Mouse (Mus musculus) limb, embryonic 11.5 days (tissue): ENCODE measurements around the gene Smim6. TPM values are rescaled to one million over a fixed set of nuclear protein-coding genes. Genes with fewer than 3 reads are reported as not detected.

Source experiments
- ATAC-seq: fragments of 200-750 bp; cut with Nextera tagmentation; 2 replicates; pipeline ENCODE4 v1.8.0; 2017; ENCODE audit warnings: low read depth; ENCODE audit not compliant: insufficient number of reproducible peaks, low FRiP score, low TSS enrichment
- DNase-seq: peaks from one replicate; pipeline ENCODE4 v3.0.0-alpha.2; 2015; ENCODE audit warnings: low spot score
- H3K27ac ChIP-seq: fragments of 300-500 bp; sonication (generic); replicated peaks from 2 replicates; pipeline ENCODE4 v1.5.1; 2014; ENCODE audit warnings: low read depth, mild to moderate bottlenecking, low read length
- H3K27me3 ChIP-seq: fragments of 300-500 bp; sonication (generic); 2 replicates; pipeline ENCODE4 v1.6.1; 2014; ENCODE audit warnings: mild to moderate bottlenecking, low read length, mixed read lengths; ENCODE audit not compliant: control insufficient read depth, insufficient read depth
- H3K36me3 ChIP-seq: fragments of 300-500 bp; sonication (generic); 2 replicates; pipeline ENCODE4 v1.6.1; 2014; ENCODE audit warnings: mild to moderate bottlenecking, low read length, moderate library complexity, mixed read lengths; ENCODE audit not compliant: control insufficient read depth, insufficient read depth
- H3K4me1 ChIP-seq: fragments of 300-500 bp; sonication (generic); 2 replicates; pipeline ENCODE4 v1.6.1; 2014; ENCODE audit warnings: low read length, mixed read lengths; ENCODE audit not compliant: control insufficient read depth, insufficient read depth
- H3K4me2 ChIP-seq: fragments of 300-500 bp; sonication (generic); 2 replicates; pipeline ENCODE4 v1.6.1; 2014; ENCODE audit warnings: low read depth, mild to moderate bottlenecking, moderate library complexity; ENCODE audit not compliant: severe bottlenecking
- H3K4me3 ChIP-seq: fragments of 300-500 bp; sonication (generic); 2 replicates; pipeline ENCODE4 v1.5.1; 2014; ENCODE audit warnings: low read depth, low read length
- H3K9ac ChIP-seq: fragments of 300-500 bp; sonication (generic); 2 replicates; pipeline ENCODE4 v1.6.1; 2014; ENCODE audit warnings: mild to moderate bottlenecking, low read length
- H3K9me3 ChIP-seq: fragments of 300-500 bp; sonication (generic); 2 replicates; pipeline ENCODE4 v1.6.1; 2016; ENCODE audit warnings: low read length; ENCODE audit not compliant: control insufficient read depth
- WGBS: fragments of 180-500 bp; shearing (Covaris S2); extraction: QIAGEN DNeasy Blood & Tissue Kit; methylation state at CpG from one replicate; pipeline ENCODE4 v1.1.7; 2014; 5-methylcytosine and 5-hydroxymethylcytosine counted together
- polyA plus RNA-seq: library from polyadenylated mRNA; unstranded; fragments of >200 nt; fragmentation: Nextera tagmentation; extraction: Ambion mirVana; gene quantifications from 2 replicates; pipeline ENCODE4 v1.2.1, GENCODE M21; 2014

Gene Smim6
- polyA plus RNA-seq, 1 experiment from 2014 or later: 0.31 TPM

DNA sequence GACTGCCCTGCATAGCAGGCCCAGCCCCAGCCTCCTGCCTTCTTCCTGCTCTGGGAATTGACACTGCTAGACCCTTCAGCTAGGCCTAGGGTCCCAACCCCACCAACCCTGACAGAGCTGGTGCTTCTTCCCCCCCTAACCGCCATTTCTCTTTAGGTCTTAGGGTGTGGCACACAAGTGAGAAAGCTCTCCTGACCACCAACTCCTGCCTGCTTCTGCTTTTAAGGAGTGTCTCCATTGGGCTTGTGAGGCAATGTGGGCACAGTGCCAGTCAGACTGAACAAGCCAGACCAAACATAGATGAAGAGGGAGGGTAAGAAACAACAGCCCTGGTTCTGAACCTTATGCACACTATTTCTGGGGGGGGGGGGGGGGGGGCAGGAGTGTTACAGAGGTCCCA lies 9.0 kb upstream of the Smim6 start:
- Histone ChIP-seq H3K9ac (no peak overlapping the region), H3K4me3 (no peak overlapping the region), H3K27me3 (no peaks in the 10 kb centered on the region), H3K9me3 (no peaks in the 10 kb centered on the region), H3K27ac (no peak overlapping the region), H3K36me3 (peaks cover 2% of the 10 kb centered on the region; the same call in 1 of the 2 replicates), H3K4me2 (no peak overlapping the region), H3K4me1 (peaks cover 9% of the 10 kb centered on the region)
- 86% methylated on average over 1 of the region's 1 CpGs for WGBS
- no peak for DNase-seq
- no peak for ATAC-seq

DNA sequence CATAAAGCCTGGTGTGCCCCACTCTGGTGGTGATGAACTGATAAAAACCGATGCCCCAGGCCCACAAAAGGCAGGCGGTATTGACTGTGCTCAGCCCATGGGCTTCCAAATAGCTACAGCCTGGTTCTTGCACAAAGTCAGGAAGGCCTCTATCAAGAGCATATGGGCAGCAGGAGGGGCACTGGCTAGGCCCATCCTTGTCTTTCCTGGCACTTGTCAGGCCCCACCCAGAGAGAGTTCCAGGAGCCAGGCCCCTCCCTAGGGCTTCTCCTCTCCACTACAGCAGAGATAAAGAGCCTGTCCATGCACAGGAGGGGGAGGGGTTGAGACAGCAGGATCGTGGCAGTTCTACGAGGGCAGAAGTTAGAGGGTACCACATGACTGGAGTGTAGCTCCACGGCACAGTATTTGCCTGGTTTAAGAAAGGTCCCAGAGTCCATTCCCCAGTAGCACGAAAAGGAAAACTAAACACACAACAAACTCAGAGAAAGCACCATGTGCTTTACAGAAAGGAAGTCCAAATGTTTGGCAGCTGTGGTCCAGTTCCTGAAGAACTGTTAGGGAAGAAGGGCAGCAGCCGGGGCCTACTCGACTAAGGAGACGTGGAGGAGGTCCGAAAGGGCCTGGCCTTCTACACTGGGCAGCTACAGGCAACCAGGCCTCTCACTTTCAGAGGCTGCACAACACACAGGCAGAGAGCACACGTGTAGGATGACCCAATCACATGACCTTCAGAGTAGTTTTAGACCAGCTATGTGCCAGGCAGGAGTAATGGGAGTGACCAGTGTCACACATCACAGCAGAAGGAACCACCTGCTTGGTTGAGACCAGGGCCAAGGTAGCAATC lies 8.2 kb upstream of the Smim6 start:
- Histone ChIP-seq H3K27me3 (no peaks in the 10 kb centered on the region), H3K9ac (no peak overlapping the region), H3K9me3 (no peaks in the 10 kb centered on the region), H3K36me3 (peaks cover 2% of the 10 kb centered on the region; the same call in 1 of the 2 replicates), H3K4me3 (no peak overlapping the region), H3K4me1 (peaks cover 9% of the 10 kb centered on the region), H3K27ac (no peak overlapping the region; the same call in 1 of the 2 replicates), H3K4me2 (no peak overlapping the region)
- ATAC-seq: no peak
- WGBS: 73% methylated on average over 11 of the region's 11 CpGs
- no peak for DNase-seq

DNA sequence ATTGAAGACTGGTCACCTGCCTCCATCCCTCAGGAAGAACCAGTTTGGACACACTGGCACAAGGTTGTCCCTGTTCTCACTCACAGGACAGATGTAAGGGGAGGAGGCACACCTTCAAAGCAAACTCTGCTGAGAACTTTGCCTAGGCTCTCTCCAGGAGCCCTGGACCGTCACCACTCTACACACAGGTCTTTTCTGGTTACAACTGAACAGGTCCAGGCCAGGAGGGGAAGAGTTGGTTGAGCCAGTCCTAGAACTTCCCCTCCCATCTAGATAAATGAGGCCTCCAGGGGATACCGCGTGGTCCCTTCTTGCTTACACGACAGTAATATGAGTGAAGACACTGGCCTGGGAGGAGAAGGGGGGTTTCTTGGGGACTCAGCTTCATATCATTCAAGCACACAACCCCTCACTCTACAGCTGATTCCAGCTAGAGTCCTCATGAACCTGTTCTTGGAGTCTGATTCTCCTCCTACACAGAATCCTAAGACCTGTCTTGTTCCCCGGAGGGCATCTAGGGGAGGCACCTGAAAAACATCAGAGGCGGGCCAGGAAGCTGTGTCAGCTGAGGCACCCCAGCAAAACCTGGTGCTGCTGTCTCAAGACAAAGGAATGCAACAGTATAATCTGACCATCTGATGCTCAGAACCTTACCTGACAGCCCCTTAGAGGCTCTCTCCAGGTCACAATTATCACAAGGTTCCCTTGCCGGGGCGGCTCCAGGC lies 7.4 kb upstream of the Smim6 start:
- Histone ChIP-seq H3K4me3 (no peak overlapping the region), H3K27me3 (no peaks in the 10 kb centered on the region), H3K4me2 (no peak overlapping the region), H3K27ac (no peak overlapping the region; the same call in 1 of the 2 replicates), H3K9me3 (no peaks in the 10 kb centered on the region), H3K9ac (no peak overlapping the region; the same call in 1 of the 2 replicates), H3K36me3 (peaks cover 2% of the 10 kb centered on the region; the same call in 1 of the 2 replicates), H3K4me1 (peaks cover 9% of the 10 kb centered on the region)
- ATAC-seq (no peak), DNase-seq (no peak)
- 79% methylated on average over 8 of the region's 8 CpGs for WGBS

DNA sequence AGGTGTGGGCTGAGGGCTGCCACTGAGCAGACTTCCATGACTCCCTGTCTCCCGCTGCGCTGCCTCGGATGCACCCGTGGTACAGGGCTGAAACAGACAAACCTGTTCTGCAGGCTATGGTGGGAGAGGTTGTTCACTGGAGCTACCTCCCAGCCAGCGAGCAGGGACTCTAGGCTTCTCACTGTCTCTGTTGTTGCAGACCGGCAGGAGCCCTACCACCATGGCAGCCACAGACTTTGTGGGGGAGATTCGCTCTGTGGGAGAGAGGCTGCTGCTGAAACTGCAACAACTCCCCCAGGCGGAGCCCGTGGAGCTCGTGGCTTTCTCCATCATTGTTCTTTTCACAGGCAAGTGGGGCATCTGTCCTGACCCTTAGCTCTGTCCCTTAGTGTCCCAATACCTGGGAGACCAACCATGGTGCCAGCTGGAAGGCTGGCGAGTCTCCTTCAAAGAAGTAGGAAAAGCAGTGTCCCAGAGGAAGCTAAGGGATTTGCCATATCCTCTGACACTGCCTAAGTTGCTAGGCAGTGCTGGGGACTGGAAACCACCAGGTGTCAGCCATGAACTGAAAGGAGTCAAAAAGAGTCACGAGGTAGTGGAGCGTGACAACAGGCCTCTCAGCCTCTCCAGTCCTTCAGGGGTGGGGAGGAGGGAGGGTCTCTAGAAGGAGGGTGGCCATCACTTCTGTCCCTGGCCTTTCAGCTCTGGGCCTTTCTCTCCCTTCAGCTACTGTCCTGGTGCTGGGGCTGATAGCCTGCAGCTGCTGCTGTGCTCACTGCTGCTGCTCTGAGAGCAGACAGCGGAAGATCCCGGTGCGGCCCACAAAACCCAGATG lies 6.6 kb upstream of the Smim6 start:
- H3K36me3 ChIP-seq: peaks cover 2% of the 10 kb centered on the region; the same call in 1 of the 2 replicates
- no peak overlapping the region for H3K27ac ChIP-seq
- no peaks in the 10 kb centered on the region for H3K9me3 ChIP-seq
- H3K4me1 ChIP-seq: peaks cover 1% of the 10 kb centered on the region
- DNase-seq (no peak), ATAC-seq (no peak)
- no peak overlapping the region for H3K9ac ChIP-seq
- H3K4me3 ChIP-seq: no peak overlapping the region
- no peaks in the 10 kb centered on the region for H3K27me3 ChIP-seq
- WGBS: 62% methylated on average over 16 of the region's 16 CpGs
- no peak overlapping the region for H3K4me2 ChIP-seq

DNA sequence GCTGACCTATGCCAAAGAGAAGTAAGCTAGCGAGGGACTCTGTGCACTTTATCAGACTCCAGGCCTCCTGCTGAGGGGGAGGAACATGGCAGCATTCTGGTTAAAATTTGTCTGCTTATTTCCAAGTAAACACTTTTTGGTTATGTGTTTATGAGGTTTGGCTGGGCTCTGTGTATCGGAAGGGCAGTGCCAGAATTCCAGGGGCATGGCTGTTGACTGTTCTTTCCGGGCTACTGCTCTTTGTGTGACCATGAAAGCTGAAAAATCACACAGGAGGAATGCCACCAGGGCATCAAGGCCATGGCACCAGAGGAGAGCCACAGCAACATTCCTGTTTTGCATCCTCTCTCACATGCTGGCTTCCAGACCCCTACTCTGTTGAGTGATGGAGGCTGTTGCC lies 5.7 kb upstream of the Smim6 start:
- H3K9me3 ChIP-seq: no peaks in the 10 kb centered on the region
- H3K36me3 ChIP-seq: peaks cover 2% of the 10 kb centered on the region; the same call in 1 of the 2 replicates
- ATAC-seq (no peak), DNase-seq (no peak)
- 82% methylated on average over 3 of the region's 3 CpGs for WGBS
- no peak overlapping the region for H3K4me3 ChIP-seq
- H3K27me3 ChIP-seq: no peaks in the 10 kb centered on the region
- H3K4me2 ChIP-seq: no peak overlapping the region
- H3K27ac ChIP-seq: no peak overlapping the region
- no peaks in the 10 kb centered on the region for H3K4me1 ChIP-seq
- no peak overlapping the region for H3K9ac ChIP-seq

DNA sequence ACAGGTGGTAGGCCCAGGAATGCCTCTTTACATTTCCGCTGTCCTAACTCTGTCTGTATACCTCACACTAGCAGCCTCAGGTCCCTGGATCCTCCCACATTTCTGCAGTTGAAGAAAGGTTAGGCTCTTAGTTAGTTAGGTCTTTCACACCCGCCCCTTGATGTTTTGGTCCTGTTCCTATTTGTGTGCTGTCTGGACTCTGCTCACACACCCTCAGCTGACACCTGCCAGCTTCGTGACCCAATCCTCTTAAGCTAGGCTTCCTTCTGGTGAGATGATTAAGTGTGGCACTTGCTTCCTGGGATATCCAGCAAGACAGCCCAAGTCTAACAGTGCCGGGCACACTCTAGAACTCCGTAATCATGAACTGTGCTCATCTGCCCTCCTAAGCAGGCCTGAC lies 5.3 kb upstream of the Smim6 start:
- 88% methylated on average over 5 of the region's 5 CpGs for WGBS
- no peak overlapping the region for H3K9ac ChIP-seq
- no peak overlapping the region for H3K4me2 ChIP-seq
- no peaks in the 10 kb centered on the region for H3K9me3 ChIP-seq
- H3K27me3 ChIP-seq: no peaks in the 10 kb centered on the region
- no peak overlapping the region for H3K4me3 ChIP-seq
- H3K27ac ChIP-seq: no peak overlapping the region
- ATAC-seq (no peak), DNase-seq (no peak)
- H3K4me1 ChIP-seq: no peaks in the 10 kb centered on the region
- H3K36me3 ChIP-seq: peaks cover 2% of the 10 kb centered on the region; the same call in 1 of the 2 replicates

DNA sequence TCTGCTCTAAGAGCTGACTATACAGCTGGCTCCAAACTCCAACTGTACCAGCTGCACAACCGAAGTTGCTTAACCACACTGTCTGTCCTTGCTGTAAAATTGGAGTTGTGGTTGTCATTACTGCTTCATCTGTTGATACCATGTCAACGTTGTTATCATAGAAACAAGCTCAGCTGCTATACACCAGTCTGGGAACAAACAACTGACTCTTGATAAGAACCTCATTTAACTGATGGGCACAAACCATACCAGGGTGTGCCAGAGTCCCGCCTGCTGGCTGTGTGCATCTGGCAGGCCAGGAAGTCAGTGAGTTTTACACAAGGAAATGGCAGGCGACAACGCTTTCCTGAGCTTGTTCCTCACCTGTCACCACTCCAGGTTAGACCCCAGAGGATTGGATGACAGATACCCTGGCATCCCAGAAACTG lies 669 bp upstream of the Smim6 start:
- 94% methylated on average over 5 of the region's 5 CpGs for WGBS
- H3K27me3 ChIP-seq: no peaks in the 10 kb centered on the region
- no peaks in the 10 kb centered on the region for H3K9me3 ChIP-seq
- peaks cover 2% of the 10 kb centered on the region for H3K36me3 ChIP-seq
- no peak overlapping the region for H3K4me2 ChIP-seq
- no peak overlapping the region for H3K4me3 ChIP-seq
- ATAC-seq: no peak
- no peak overlapping the region for H3K27ac ChIP-seq
- H3K4me1 ChIP-seq: no peaks in the 10 kb centered on the region
- no peak overlapping the region for H3K9ac ChIP-seq
- no peak for DNase-seq

DNA sequence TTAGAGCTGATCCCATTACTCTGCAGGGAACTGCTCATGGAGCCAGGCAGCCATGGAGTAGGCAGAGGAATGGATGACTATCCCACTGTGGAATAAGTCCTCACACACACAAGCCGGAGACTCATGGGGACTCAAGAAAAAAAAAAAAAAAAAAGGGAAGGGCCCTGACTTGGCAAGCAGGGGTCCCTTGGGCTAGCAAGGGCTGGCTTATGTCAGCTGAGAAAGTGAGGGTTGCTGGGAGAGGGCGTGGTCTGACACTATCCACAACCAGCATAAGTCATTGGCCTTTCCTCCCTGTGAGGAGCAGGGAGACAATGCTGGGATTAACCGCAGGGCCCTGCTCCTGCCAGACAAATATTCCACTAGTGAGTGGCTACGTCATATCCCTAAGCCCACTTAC lies 4.8 kb downstream of the Smim6 start:
- H3K36me3 ChIP-seq: peaks cover 2% of the 10 kb centered on the region; the same call in 1 of the 2 replicates
- H3K4me1 ChIP-seq: no peaks in the 10 kb centered on the region
- H3K9me3 ChIP-seq: no peaks in the 10 kb centered on the region
- H3K9ac ChIP-seq: no peak overlapping the region
- no peak overlapping the region for H3K4me2 ChIP-seq
- WGBS: 92% methylated on average over 4 of the region's 4 CpGs
- no peak for ATAC-seq
- no peaks in the 10 kb centered on the region for H3K27me3 ChIP-seq
- no peak overlapping the region for H3K4me3 ChIP-seq
- no peak for DNase-seq
- no peak overlapping the region for H3K27ac ChIP-seq
